Mouse (Mus musculus) small intestine, adult 2 months (tissue): ENCODE results near the gene Pms2. TPM values are rescaled to one million over a fixed set of nuclear protein-coding genes. Genes with fewer than 3 reads are reported as not detected.

Experiments
- H3K27ac ChIP-seq: fragments of 200-500 bp; 2 replicates; pipeline ENCODE4 v1.5.1; 2012; ENCODE audit warnings: low read depth, low read length, control low read depth, inconsistent platforms; ENCODE audit not compliant: insufficient read depth
- H3K27me3 ChIP-seq: fragments of 200-500 bp; 2 replicates; pipeline ENCODE4 v1.6.1; 2012; ENCODE audit warnings: mild to moderate bottlenecking, moderate library complexity, low read length, inconsistent platforms; ENCODE audit not compliant: control insufficient read depth, insufficient read depth
- H3K36me3 ChIP-seq: fragments of 200-500 bp; 2 replicates; pipeline ENCODE4 v1.6.1; 2012; ENCODE audit warnings: mild to moderate bottlenecking, low read length, control low read depth, inconsistent platforms; ENCODE audit not compliant: control insufficient read depth, insufficient read depth
- H3K4me1 ChIP-seq: fragments of 200-500 bp; 2 replicates; pipeline ENCODE4 v1.6.1; 2012; ENCODE audit warnings: low read length, inconsistent platforms, mixed read lengths; ENCODE audit not compliant: control insufficient read depth, insufficient read depth, insufficient read length
- H3K4me3 ChIP-seq: fragments of 200-500 bp; 2 replicates; pipeline ENCODE4 v1.5.1; 2012; ENCODE audit warnings: low read depth, mild to moderate bottlenecking, control low read depth, inconsistent platforms, low read length, moderate library complexity
- CTCF ChIP-seq: fragments of 200-500 bp; IDR thresholded peaks from 2 replicates; pipeline ENCODE4 v1.5.1; 2012; ENCODE audit warnings: low read depth, mild to moderate bottlenecking, control low read depth, inconsistent platforms, low read length, moderate library complexity, mixed read lengths; ENCODE audit not compliant: insufficient replicate concordance, insufficient read length; ENCODE audit errors: extremely low read depth
- POLR2A ChIP-seq: fragments of 200-500 bp; IDR thresholded peaks from 2 replicates; pipeline ENCODE4 v1.6.1; 2012; ENCODE audit warnings: low read depth, mild to moderate bottlenecking, control low read depth, inconsistent platforms, low read length, moderate library complexity
- WGBS: fragments of 180-500 bp; shearing (Covaris S2); methylation state at CpG from one replicate; pipeline ENCODE4 v1.1.7; 2018; 5-methylcytosine and 5-hydroxymethylcytosine counted together
- polyA plus RNA-seq: library from polyadenylated mRNA; depleted of rRNA; stranded (reverse); fragments of >200 nt; gene quantifications from 2 replicates; pipeline ENCODE4 v1.2.3, GENCODE M21; 2012; rRNA removed

Gene Pms2
- polyA plus RNA-seq, 1 experiment, result 0.84 TPM

DNA sequence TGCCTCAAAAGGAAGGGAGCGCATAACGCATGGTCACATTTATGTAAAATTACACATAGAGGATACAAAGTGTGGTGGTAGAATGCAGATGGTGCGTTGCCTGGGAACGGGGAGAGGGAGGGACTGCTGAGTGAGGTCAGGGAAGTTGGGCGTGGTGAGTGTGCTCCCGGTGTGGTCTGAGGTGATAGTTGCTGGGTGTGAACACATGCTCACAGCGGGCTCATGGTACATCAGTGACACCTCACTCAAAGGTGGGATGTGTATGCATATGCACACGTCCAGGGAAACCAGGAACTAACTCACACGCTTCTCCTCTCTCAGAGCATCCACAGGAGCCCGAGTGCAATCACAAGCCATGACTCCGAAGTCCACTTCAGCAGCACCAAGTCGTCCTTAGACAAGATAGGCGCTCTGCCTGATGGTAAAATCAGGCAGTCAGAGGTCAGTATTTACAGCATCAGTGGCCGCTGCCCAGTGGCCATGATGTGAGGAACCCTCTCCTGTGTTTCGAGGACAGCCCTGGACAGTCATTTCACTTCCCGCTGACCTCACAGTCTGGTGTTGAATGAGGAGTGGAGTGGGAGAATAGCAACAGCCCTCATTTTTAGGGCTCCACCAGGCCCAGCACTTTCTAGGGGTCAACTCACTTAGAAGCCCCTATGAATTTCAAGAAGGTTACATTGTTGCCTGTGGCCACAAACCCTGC, 67.1 kb downstream of the Pms2 start:
- Histone ChIP-seq H3K27ac (no peak overlapping the region), H3K4me3 (no peak overlapping the region), H3K4me1 (peaks cover 11% of the 10 kb centered on the region), H3K27me3 (no peaks in the 10 kb centered on the region), H3K36me3 (no peaks in the 10 kb centered on the region)
- no peak for TF ChIP-seq CTCF
- no peak for TF ChIP-seq POLR2A
- 44% methylated on average over 16 of the region's 16 CpGs for WGBS

DNA sequence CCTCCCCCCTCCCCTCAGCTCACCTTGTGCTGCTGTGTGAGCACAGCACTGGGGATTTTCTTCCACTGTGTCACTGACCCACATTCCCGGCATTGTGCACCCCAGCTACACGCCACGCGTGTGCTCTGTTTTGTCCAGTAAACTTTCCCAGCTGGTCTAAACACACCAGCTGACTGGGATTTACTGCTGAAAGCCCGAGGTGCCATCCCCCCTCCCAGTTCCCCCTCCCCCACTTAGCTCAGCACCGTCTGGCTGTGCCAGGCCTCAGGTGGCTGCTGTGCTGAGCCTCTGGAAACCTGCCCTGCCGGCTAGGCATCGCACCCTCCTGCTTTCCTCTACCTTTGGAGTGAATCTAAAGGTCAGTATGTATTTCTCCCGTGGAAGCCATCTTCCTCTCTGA, 71.1 kb downstream of the Pms2 start:
- Histone ChIP-seq H3K36me3 (peaks cover 16% of the 10 kb centered on the region), H3K4me1 (peaks cover 19% of the 10 kb centered on the region), H3K27me3 (no peaks in the 10 kb centered on the region), H3K27ac (no peak overlapping the region), H3K4me3 (no peak overlapping the region)
- 19% methylated on average over 9 of the region's 9 CpGs for WGBS
- TF ChIP-seq POLR2A (no peak), CTCF (no peak)

DNA sequence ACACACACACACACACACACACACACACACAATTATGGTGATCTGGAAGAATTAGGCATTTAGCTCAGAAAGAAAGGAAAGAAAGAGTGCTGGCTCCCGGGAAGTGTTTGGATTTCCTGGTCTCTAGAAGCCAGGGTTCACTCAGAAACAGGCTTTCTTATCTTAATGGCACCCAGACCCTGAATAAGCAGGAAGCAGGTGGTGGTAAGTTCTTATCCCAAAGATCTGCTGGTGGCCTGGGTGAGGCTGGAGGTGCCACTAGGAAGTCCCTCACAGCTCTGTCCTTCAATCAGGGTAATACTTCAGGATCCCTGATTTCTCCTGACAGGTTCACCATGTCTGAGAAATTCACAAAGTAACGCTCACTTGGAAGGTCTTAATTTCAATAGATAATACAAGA, 72.6 kb downstream of the Pms2 start:
- Histone ChIP-seq H3K4me3 (no peak overlapping the region), H3K4me1 (peaks cover 19% of the 10 kb centered on the region; the same call in 1 of the 2 replicates), H3K36me3 (peaks cover 29% of the 10 kb centered on the region), H3K27ac (peak overlapping the region; percentile 78), H3K27me3 (no peaks in the 10 kb centered on the region)
- no peak for TF ChIP-seq CTCF
- no peak for TF ChIP-seq POLR2A
- 22% methylated on average over 2 of the region's 2 CpGs for WGBS

Other genes with a start within 250 kb of the Pms2 start
- gene Usp42, start 177.7 kb upstream of the Pms2 start, polyA plus RNA-seq, result 3.2 and 8.2 TPM in 2 replicates
- gene Eif2ak1, start 92.2 kb upstream of the Pms2 start, polyA plus RNA-seq, result 8.9 and 25.9 TPM in 2 replicates
- gene Ankrd61, start 12.3 kb upstream of the Pms2 start, polyA plus RNA-seq, result not detected in 2 replicates
- 19.3 and 40.4 TPM in 2 replicates for gene Aimp2, start 117 bp upstream of the Pms2 start, polyA plus RNA-seq
- not detected in 2 replicates for gene Gm42421, start 18.2 kb downstream of the Pms2 start, polyA plus RNA-seq
- 0.04 and 0.13 TPM in 2 replicates for gene Rsph10b, start 23.1 kb downstream of the Pms2 start, polyA plus RNA-seq
- 1.7 and 4.0 TPM in 2 replicates for gene Ccz1, start 104.9 kb downstream of the Pms2 start, polyA plus RNA-seq
- gene Ocm, start 116.7 kb downstream of the Pms2 start, polyA plus RNA-seq, result 1.0 and 10.3 TPM in 2 replicates
- gene Lmtk2, start 190.5 kb downstream of the Pms2 start, polyA plus RNA-seq, result 17.7 and 33.7 TPM in 2 replicates